Mouse (Mus musculus) bone marrow macrophage, adult 2 months (primary cell): ENCODE data around the gene Pde4d. TPM values are rescaled to one million over a fixed set of nuclear protein-coding genes. Genes with fewer than 3 reads are reported as not detected.

Experiments
- H3K27ac ChIP-seq: 2 replicates; pipeline ENCODE4 v1.5.1; 2012; ENCODE audit warnings: low read depth, low read length; ENCODE audit not compliant: insufficient read depth
- H3K4me1 ChIP-seq: 2 replicates; pipeline ENCODE4 v1.6.1; 2012; ENCODE audit warnings: low read length; ENCODE audit not compliant: control insufficient read depth, insufficient read depth
- H3K4me3 ChIP-seq: 2 replicates; pipeline ENCODE4 v1.5.1; 2012; ENCODE audit warnings: mild to moderate bottlenecking, low read length, moderate library complexity; ENCODE audit not compliant: insufficient read depth
- CTCF ChIP-seq: IDR thresholded peaks from 2 replicates; pipeline ENCODE4 v1.5.1; 2012; ENCODE audit warnings: low read depth, mild to moderate bottlenecking, low read length, moderate library complexity
- POLR2A ChIP-seq: IDR thresholded peaks from 2 replicates; pipeline ENCODE4 v1.6.1; 2012; ENCODE audit warnings: mild to moderate bottlenecking, low read depth, low read length, borderline replicate concordance
- polyA plus RNA-seq: library from polyadenylated mRNA; stranded (reverse); fragments of >200 nt; gene quantifications from 2 replicates; pipeline ENCODE4 v1.2.4, GENCODE M21; 2012; ENCODE audit not compliant: missing spikeins, insufficient read depth, insufficient read length

Gene Pde4d
- polyA plus RNA-seq, 1 experiment = 1.8 TPM

- H3K4me1 ChIP-seq = no peaks in the 10 kb centered on the region
- no peak overlapping the region for H3K4me3 ChIP-seq
- no peak for TF ChIP-seq POLR2A
- no peak for TF ChIP-seq CTCF
- H3K27ac ChIP-seq = no peak overlapping the region
Observed at GRCm38 (mm10) chr13:109568638-109569468, 1119.1 kb downstream of the Pde4d start.

GRCm38 (mm10) chr13:109569491-109569890 is 1119.7 kb downstream of the Pde4d start:
- no peak overlapping the region for H3K4me3 ChIP-seq
- H3K27ac ChIP-seq = no peak overlapping the region
- TF ChIP-seq CTCF (no peak), POLR2A (no peak)
- no peaks in the 10 kb centered on the region for H3K4me1 ChIP-seq

GRCm38 (mm10) chr13:109576725-109577124 is 1127.0 kb downstream of the Pde4d start:
- no peak overlapping the region for H3K27ac ChIP-seq
- TF ChIP-seq CTCF = no peak
- TF ChIP-seq POLR2A = no peak
- no peaks in the 10 kb centered on the region for H3K4me1 ChIP-seq
- H3K4me3 ChIP-seq = no peak overlapping the region

- Histone ChIP-seq H3K27ac (no peak overlapping the region), H3K4me3 (no peak overlapping the region), H3K4me1 (no peaks in the 10 kb centered on the region)
- TF ChIP-seq CTCF (no peak), POLR2A (no peak)
Observed at GRCm38 (mm10) chr13:109577454-109577853, 1127.7 kb downstream of the Pde4d start.

- H3K27ac ChIP-seq = no peak overlapping the region
- TF ChIP-seq CTCF (no peak), POLR2A (no peak)
- no peak overlapping the region for H3K4me3 ChIP-seq
- H3K4me1 ChIP-seq = no peaks in the 10 kb centered on the region
Observed at GRCm38 (mm10) chr13:109577901-109578300, 1128.2 kb downstream of the Pde4d start.

- H3K4me1 ChIP-seq = no peaks in the 10 kb centered on the region
- no peak for TF ChIP-seq CTCF
- TF ChIP-seq POLR2A = no peak
- H3K27ac ChIP-seq = no peak overlapping the region
- H3K4me3 ChIP-seq = no peak overlapping the region
Observed at GRCm38 (mm10) chr13:109581284-109582070, 1131.7 kb downstream of the Pde4d start.

GRCm38 (mm10) chr13:109590048-109590447 is 1140.3 kb downstream of the Pde4d start:
- Histone ChIP-seq H3K27ac (no peak overlapping the region), H3K4me1 (no peaks in the 10 kb centered on the region), H3K4me3 (no peak overlapping the region)
- TF ChIP-seq CTCF = no peak
- no peak for TF ChIP-seq POLR2A

GRCm38 (mm10) chr13:109592192-109592797 is 1142.5 kb downstream of the Pde4d start:
- Histone ChIP-seq H3K4me1 (no peaks in the 10 kb centered on the region), H3K27ac (no peak overlapping the region), H3K4me3 (no peak overlapping the region)
- TF ChIP-seq POLR2A = no peak
- no peak for TF ChIP-seq CTCF

- no peak overlapping the region for H3K4me3 ChIP-seq
- no peak overlapping the region for H3K27ac ChIP-seq
- no peak for TF ChIP-seq CTCF
- TF ChIP-seq POLR2A = no peak
- no peaks in the 10 kb centered on the region for H3K4me1 ChIP-seq
Observed at GRCm38 (mm10) chr13:109599711-109600110, 1150.0 kb downstream of the Pde4d start.

GRCm38 (mm10) chr13:109604017-109604416 is 1154.3 kb downstream of the Pde4d start:
- Histone ChIP-seq H3K27ac (no peak overlapping the region), H3K4me3 (no peak overlapping the region), H3K4me1 (no peaks in the 10 kb centered on the region)
- TF ChIP-seq POLR2A (no peak), CTCF (no peak)

- TF ChIP-seq POLR2A = no peak
- no peak for TF ChIP-seq CTCF
- H3K4me3 ChIP-seq = no peak overlapping the region
- H3K4me1 ChIP-seq = no peaks in the 10 kb centered on the region
- H3K27ac ChIP-seq = no peak overlapping the region
Observed at GRCm38 (mm10) chr13:109605140-109605539, 1155.4 kb downstream of the Pde4d start.
